Mouse (Mus musculus) midbrain, embryonic 13.5 days (tissue): ENCODE measurements around the gene Cwc22. TPM values are rescaled to one million over a fixed set of nuclear protein-coding genes. Genes with fewer than 3 reads are reported as not detected.

Source experiments
- ATAC-seq: fragments of 200-750 bp; cut with Nextera tagmentation; 2 replicates; pipeline ENCODE4 v1.8.0; 2017; ENCODE audit warnings: mild to moderate bottlenecking, moderate TSS enrichment, moderate library complexity
- H3K27ac ChIP-seq: fragments of 300-500 bp; sonication (generic); 2 replicates; pipeline ENCODE4 v1.5.1; 2015; ENCODE audit warnings: inconsistent platforms, mild to moderate bottlenecking, moderate library complexity
- H3K27me3 ChIP-seq: fragments of 300-500 bp; sonication (generic); 2 replicates; pipeline ENCODE4 v1.6.1; 2015; ENCODE audit warnings: mild to moderate bottlenecking, inconsistent platforms
- H3K36me3 ChIP-seq: fragments of 300-500 bp; sonication (generic); 2 replicates; pipeline ENCODE4 v1.6.1; 2015; ENCODE audit warnings: mild to moderate bottlenecking, inconsistent platforms
- H3K4me1 ChIP-seq: fragments of 300-500 bp; sonication (generic); replicated peaks from 2 replicates; pipeline ENCODE4 v1.6.1; 2015; ENCODE audit warnings: inconsistent platforms
- H3K4me2 ChIP-seq: fragments of 300-500 bp; sonication (generic); replicated peaks from 2 replicates; pipeline ENCODE4 v1.6.1; 2015; ENCODE audit warnings: moderate library complexity, mild to moderate bottlenecking, inconsistent platforms
- H3K4me3 ChIP-seq: fragments of 300-500 bp; sonication (generic); replicated peaks from 2 replicates; pipeline ENCODE4 v1.5.1; 2015; ENCODE audit warnings: mild to moderate bottlenecking, inconsistent platforms
- H3K9ac ChIP-seq: fragments of 300-500 bp; sonication (generic); replicated peaks from 2 replicates; pipeline ENCODE4 v1.6.1; 2015; ENCODE audit warnings: mild to moderate bottlenecking, inconsistent platforms
- H3K9me3 ChIP-seq: fragments of 300-500 bp; sonication (generic); 2 replicates; pipeline ENCODE4 v1.6.1; 2016; ENCODE audit warnings: mild to moderate bottlenecking, inconsistent platforms
- WGBS: fragments of 180-500 bp; shearing (Covaris S2); methylation state at CpG from one replicate; pipeline ENCODE4 v1.1.7; 2015; 5-methylcytosine and 5-hydroxymethylcytosine counted together
- polyA plus RNA-seq: library from polyadenylated mRNA; unstranded; fragments of >200 nt; fragmentation: Nextera tagmentation; extraction: Ambion mirVana; gene quantifications from 2 replicates; pipeline ENCODE4 v1.2.1, GENCODE M21; 2015

Cwc22 gene
- polyA plus RNA-seq, 1 experiment from 2014 or later = 26.7 TPM

DNA sequence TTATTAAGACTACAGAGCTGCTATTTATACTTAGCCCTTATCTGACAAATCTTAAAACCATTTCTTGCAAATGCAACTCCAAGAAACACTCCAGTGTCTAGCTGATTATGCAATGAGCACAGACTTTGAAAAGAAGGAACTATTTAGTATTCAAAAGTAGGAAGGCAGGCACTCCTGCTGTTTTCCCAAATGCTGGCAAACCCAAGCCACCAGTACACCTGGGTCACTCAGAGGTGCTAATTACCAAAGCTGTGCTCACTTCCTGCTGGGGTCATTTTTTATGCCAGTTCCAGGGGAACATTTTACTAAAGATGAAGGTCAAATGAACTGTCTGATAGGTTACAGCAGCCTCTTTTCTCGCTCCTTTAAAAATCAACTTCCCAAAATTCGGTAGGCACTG, 28.2 kb downstream of the Cwc22 start:
- Histone ChIP-seq H3K4me2 (no peak overlapping the region), H3K4me3 (no peak overlapping the region), H3K9ac (no peak overlapping the region), H3K27ac (no peak overlapping the region), H3K4me1 (no peaks in the 10 kb centered on the region), H3K9me3 (no peaks in the 10 kb centered on the region), H3K36me3 (peaks cover 56% of the 10 kb centered on the region), H3K27me3 (no peaks in the 10 kb centered on the region)
- ATAC-seq = no peak
- 95% methylated on average over 2 of the region's 2 CpGs for WGBS

DNA sequence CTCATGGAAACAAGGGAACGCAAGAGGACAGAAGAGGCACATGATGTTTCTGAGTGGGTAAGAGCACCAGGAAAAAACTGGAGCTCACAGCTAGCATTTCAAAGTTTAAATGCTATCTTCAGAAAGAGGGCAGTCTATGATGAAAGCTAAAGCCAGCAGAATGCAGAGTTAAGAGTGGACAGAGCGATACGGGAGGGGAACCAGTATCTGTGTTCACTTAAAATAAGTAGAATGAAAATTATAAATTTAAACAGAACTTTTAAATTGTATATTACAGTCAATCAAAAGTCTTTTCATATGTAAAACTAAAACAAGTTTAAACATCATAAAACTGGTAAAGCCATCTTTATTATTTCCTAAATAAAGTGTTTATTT, 28.8 kb downstream of the Cwc22 start:
- Histone ChIP-seq H3K4me2 (no peak overlapping the region), H3K9me3 (no peaks in the 10 kb centered on the region), H3K4me3 (no peak overlapping the region), H3K9ac (no peak overlapping the region), H3K36me3 (peaks cover 60% of the 10 kb centered on the region), H3K27ac (no peak overlapping the region), H3K27me3 (no peaks in the 10 kb centered on the region), H3K4me1 (no peaks in the 10 kb centered on the region)
- ATAC-seq = no peak
- WGBS = 95% methylated on average over 3 of the region's 3 CpGs

DNA sequence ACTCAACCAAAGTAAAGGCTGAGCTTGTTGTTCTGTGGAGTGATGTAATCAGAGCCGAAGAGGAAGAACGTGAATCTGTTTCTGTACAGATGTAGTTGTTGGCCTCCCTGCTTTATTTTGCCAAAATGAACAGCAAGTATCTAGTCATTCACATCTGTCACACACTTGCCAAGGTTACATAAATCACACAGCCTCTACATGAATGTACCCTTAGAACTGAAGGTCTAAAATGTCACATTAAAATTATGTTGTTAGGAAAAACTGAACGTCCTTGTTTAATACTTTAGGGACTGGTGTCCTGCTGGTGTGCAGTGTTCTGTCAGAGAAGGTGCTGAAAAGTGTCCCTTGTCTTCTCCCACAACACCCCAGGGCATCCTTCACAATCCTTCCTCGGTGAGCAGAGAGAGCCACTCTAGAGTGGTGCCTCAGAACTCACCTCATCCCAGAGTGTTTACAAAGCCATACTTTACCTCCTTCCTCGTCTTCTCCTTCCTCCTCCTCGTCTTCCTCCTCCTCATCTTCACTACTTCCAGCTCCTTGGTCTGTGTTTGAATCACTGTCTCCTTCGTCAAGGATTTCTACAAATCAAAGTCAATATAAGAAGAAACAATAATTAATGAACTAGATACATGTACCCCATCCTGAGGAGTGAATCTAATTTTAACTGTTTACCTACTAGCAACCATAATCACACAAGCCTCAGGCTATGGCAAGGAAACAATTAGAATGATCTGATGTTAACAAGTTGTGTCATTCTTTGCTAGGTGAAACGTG, 29.4 kb downstream of the Cwc22 start:
- Histone ChIP-seq H3K27me3 (no peaks in the 10 kb centered on the region), H3K27ac (no peak overlapping the region), H3K36me3 (peaks cover 61% of the 10 kb centered on the region), H3K9ac (no peak overlapping the region), H3K4me2 (no peak overlapping the region), H3K4me1 (no peaks in the 10 kb centered on the region), H3K9me3 (no peaks in the 10 kb centered on the region), H3K4me3 (no peak overlapping the region)
- ATAC-seq = no peak
- 89% methylated on average over 8 of the region's 8 CpGs for WGBS

DNA sequence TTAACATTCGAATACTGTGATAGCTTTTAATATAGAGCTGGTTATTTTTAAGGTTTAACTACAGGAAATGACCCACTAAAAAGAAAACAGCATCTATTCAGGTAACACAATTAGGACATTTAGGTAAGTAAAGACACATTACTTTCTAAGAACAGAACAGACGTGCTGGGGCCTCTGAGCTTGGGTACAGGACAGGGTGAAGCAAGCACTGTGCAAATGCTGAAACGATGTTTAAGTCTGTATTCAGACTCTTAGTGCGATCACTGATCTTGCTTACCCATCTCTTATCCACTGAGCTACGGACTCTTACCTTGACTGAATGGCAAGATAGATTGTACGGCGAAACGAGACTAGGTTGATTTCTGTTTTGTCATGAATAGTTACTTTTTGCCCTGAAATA, 31.0 kb downstream of the Cwc22 start:
- Histone ChIP-seq H3K27me3 (no peaks in the 10 kb centered on the region), H3K36me3 (peaks cover 56% of the 10 kb centered on the region), H3K27ac (no peak overlapping the region), H3K9me3 (no peaks in the 10 kb centered on the region), H3K4me3 (no peak overlapping the region), H3K4me2 (no peak overlapping the region), H3K9ac (no peak overlapping the region), H3K4me1 (no peaks in the 10 kb centered on the region)
- 95% methylated on average over 8 of the region's 8 CpGs for WGBS
- ATAC-seq = no peak

DNA sequence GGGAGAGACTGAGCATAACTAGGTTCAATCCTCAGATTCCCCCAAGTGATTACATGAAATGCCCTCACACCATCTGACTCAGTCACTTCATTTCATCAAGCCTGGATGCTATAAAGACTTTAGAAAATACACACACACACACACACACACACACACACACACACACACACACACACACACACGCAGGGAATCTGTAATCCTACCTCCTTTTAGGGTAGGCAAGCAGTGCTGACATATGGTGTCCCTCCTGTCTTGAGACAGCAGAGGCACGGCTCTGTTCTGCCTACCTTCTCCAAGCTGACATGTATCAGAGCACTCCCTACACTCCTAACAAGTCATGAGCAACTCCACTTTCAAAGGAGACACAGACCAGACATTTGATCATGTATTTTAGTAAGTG, 32.5 kb downstream of the Cwc22 start:
- no peak overlapping the region for H3K9ac ChIP-seq
- ATAC-seq = no peak
- WGBS = 93% methylated on average over 2 of the region's 2 CpGs
- H3K4me2 ChIP-seq = no peak overlapping the region
- no peak overlapping the region for H3K27ac ChIP-seq
- peaks cover 50% of the 10 kb centered on the region for H3K36me3 ChIP-seq
- H3K9me3 ChIP-seq = no peaks in the 10 kb centered on the region
- no peak overlapping the region for H3K4me3 ChIP-seq
- H3K4me1 ChIP-seq = no peaks in the 10 kb centered on the region
- no peaks in the 10 kb centered on the region for H3K27me3 ChIP-seq

DNA sequence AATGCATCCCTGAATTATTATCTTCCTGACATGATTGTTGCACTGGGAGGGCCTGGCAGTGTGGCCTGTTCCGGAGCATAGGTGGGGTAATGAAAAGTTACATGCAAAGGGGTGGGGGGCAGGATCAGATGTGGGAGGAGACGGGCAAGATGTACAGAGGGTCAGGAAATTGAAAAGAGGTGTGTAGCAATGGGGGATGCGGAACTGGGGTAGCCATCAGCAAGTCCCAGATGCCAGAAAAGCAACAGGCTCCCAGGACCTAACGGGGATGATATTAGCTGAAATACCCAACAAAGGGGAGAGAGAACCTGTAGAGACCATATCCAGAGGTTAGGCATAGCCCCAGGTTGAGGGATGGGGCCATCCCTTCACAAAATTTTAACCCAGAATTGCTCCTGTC, 34.0 kb downstream of the Cwc22 start:
- 95% methylated on average over 4 of the region's 4 CpGs for WGBS
- peaks cover 46% of the 10 kb centered on the region for H3K36me3 ChIP-seq

DNA sequence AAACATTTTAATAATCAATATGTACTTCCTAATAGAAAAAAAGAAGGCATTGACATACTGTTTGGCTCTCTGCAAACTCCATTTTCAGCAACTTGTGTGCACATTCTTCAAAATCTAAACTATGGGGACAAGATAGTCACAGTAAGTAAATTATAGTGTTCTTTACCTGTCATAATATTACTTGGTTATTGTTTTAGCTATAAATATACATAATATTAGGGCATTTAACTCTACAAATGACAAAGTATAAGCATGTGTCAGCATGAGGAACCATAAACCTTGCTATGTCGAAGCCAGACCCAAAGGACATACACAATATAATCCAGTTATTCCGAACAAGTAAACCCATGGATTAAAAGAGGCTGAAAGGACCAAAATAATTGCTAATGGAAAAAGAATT, 34.7 kb downstream of the Cwc22 start:
- Histone ChIP-seq H3K4me3 (no peak overlapping the region), H3K27ac (no peak overlapping the region), H3K9ac (no peak overlapping the region), H3K27me3 (no peaks in the 10 kb centered on the region), H3K9me3 (no peaks in the 10 kb centered on the region), H3K36me3 (peaks cover 44% of the 10 kb centered on the region), H3K4me1 (no peaks in the 10 kb centered on the region), H3K4me2 (no peak overlapping the region)
- no peak for ATAC-seq
- WGBS = 86% methylated on average over 2 of the region's 2 CpGs

More for the DNA sequence above, 34.0 kb downstream of the Cwc22 start:
- H3K4me3 ChIP-seq = no peak overlapping the region
- H3K27ac ChIP-seq = no peak overlapping the region
- no peaks in the 10 kb centered on the region for H3K9me3 ChIP-seq
- no peak for ATAC-seq
- H3K4me1 ChIP-seq = no peaks in the 10 kb centered on the region
- H3K9ac ChIP-seq = no peak overlapping the region
- no peak overlapping the region for H3K4me2 ChIP-seq
- H3K27me3 ChIP-seq = no peaks in the 10 kb centered on the region

DNA sequence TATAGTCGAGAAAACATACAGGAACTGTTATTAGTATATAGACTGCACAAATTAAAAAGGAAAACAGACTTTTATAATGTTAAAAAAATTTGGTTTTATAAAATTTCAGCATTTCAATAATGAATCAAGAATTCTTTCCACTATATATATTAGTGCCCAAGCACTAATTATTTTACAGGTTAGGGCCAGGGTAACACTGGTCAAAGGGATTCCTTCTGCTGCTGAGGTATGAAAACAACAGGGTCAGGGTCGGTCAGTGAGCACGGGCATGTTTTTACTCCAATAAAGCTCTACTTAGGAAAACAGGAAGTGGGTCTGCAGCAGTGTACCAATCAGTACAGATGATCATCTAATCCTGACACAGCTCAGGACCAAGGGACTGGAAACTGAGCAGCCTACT, 36.0 kb downstream of the Cwc22 start:
- Histone ChIP-seq H3K4me3 (no peak overlapping the region), H3K9me3 (no peaks in the 10 kb centered on the region), H3K27me3 (no peaks in the 10 kb centered on the region), H3K9ac (no peak overlapping the region), H3K4me2 (no peak overlapping the region), H3K36me3 (peaks cover 47% of the 10 kb centered on the region), H3K27ac (no peak overlapping the region), H3K4me1 (no peaks in the 10 kb centered on the region)
- no peak for ATAC-seq
- 86% methylated on average over 3 of the region's 3 CpGs for WGBS

DNA sequence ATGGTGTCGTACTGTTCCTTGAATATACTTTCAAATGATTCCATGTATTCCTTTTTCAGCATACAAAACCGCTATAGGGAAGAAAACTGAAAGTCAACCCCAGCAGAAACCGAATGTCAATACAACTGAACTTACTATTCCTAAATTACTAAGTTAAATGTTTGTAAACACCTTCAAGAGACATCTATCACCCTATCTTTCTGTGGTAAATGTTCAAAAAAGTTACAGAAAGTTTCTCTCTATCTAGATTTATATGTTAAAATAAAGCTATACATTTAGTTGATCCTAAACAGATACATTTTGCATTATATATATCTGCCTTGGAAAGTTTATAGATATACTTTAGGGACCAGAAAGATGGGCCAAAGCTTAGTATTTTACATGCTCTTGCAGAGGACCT, 39.0 kb downstream of the Cwc22 start:
- H3K4me3 ChIP-seq = no peak overlapping the region
- no peak overlapping the region for H3K4me2 ChIP-seq
- no peaks in the 10 kb centered on the region for H3K9me3 ChIP-seq
- 95% methylated on average over 3 of the region's 3 CpGs for WGBS
- H3K27ac ChIP-seq = no peak overlapping the region
- ATAC-seq = no peak
- no peaks in the 10 kb centered on the region for H3K4me1 ChIP-seq
- peaks cover 49% of the 10 kb centered on the region for H3K36me3 ChIP-seq
- H3K9ac ChIP-seq = no peak overlapping the region
- H3K27me3 ChIP-seq = no peaks in the 10 kb centered on the region

DNA sequence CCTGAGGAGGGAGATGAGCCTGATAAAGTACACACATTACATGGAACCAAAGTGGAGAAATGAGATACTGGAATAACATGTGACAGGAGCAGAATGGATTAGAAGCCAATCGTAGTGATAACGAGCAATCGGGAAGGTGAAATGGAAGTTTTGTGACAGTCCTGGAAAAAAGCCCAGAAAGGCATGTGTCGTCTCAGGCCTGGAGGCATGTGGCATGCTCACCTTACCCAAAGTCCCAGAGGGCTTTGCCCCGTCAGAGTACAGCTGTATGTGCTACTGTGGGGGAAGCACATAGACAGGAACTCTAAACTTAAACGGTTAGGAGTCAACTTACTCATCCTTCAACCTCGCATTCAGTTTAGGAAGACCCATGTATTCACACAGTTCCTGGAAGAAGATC, 41.2 kb downstream of the Cwc22 start:
- no peak for ATAC-seq
- peaks cover 54% of the 10 kb centered on the region for H3K36me3 ChIP-seq
- 91% methylated on average over 7 of the region's 7 CpGs for WGBS

DNA sequence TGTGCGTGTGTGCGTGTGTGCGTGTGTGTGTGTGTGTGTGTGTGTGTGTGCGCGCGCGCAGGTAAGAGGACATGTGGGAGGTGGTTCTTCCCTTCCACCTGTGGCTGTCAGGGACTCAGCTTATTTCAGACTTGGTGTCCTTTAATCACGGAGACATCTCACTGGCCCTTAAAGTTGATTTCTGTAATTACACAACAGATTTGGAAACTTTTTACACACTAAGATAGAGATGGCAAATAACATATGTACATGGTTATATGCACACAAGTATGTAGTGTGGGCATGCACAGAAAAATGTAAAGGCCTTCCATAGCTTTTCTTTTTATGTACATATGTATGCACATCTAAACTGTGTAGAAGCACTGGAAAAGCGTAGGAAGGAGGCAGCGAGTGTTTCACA, 41.7 kb downstream of the Cwc22 start:
- ATAC-seq = no peak
- 92% methylated on average over 10 of the region's 10 CpGs for WGBS
- H3K36me3 ChIP-seq = peaks cover 60% of the 10 kb centered on the region
- no peaks in the 10 kb centered on the region for H3K4me1 ChIP-seq
- H3K4me2 ChIP-seq = no peak overlapping the region
- no peak overlapping the region for H3K9ac ChIP-seq
- H3K27ac ChIP-seq = no peak overlapping the region
- H3K27me3 ChIP-seq = no peaks in the 10 kb centered on the region
- H3K9me3 ChIP-seq = no peaks in the 10 kb centered on the region
- H3K4me3 ChIP-seq = no peak overlapping the region

More for the DNA sequence above, 41.2 kb downstream of the Cwc22 start:
- Histone ChIP-seq H3K9ac (no peak overlapping the region), H3K9me3 (no peaks in the 10 kb centered on the region), H3K4me2 (no peak overlapping the region), H3K27me3 (no peaks in the 10 kb centered on the region), H3K4me1 (no peaks in the 10 kb centered on the region), H3K27ac (no peak overlapping the region), H3K4me3 (no peak overlapping the region)

DNA sequence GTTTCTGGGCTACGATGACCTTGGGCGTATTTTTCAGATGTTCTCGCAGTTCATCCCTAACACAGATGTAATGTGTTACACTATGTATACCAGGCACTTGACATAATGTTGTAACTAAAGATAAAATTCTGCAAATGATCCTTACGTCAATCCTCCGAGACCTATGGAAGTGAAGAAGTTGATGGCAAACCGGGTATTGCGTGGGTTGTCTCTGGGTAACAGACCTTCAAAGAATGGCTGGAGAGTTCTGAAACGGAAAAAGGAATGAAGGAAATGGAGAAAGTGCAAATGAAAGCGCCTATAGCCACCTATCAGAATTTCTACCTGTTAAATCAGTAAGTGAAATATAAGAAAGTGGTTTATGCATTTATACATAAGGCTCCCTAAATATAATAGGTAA, 42.2 kb downstream of the Cwc22 start:
- no peak overlapping the region for H3K9ac ChIP-seq
- H3K27ac ChIP-seq = no peak overlapping the region
- no peak overlapping the region for H3K4me2 ChIP-seq
- H3K36me3 ChIP-seq = peaks cover 64% of the 10 kb centered on the region
- H3K4me3 ChIP-seq = no peak overlapping the region
- no peak for ATAC-seq
- no peaks in the 10 kb centered on the region for H3K4me1 ChIP-seq
- no peaks in the 10 kb centered on the region for H3K9me3 ChIP-seq
- H3K27me3 ChIP-seq = no peaks in the 10 kb centered on the region
- 96% methylated on average over 9 of the region's 9 CpGs for WGBS

DNA sequence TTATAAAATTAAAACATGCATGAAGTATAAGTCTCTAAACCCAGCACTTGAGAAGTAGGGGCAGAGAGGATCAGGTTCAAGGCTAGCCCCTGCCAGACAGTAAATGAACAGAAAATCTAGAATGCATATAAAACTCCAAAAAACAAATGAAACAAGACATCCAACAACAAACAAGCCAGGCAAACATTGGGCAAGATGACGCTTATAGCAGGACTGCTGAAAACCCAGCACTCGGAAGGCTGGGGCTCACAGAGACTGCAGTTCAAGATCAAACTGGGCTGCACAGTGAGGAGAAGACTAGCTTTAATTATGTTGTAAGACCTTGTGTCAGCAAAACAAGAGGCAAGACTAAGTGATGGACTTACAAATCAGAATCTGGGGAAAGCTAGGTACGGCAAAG, 43.1 kb downstream of the Cwc22 start:
- no peak overlapping the region for H3K9ac ChIP-seq
- no peak overlapping the region for H3K27ac ChIP-seq
- no peaks in the 10 kb centered on the region for H3K9me3 ChIP-seq
- peaks cover 72% of the 10 kb centered on the region for H3K36me3 ChIP-seq
- no peaks in the 10 kb centered on the region for H3K27me3 ChIP-seq
- no peaks in the 10 kb centered on the region for H3K4me1 ChIP-seq
- 91% methylated on average over 3 of the region's 3 CpGs for WGBS
- H3K4me2 ChIP-seq = no peak overlapping the region
- no peak overlapping the region for H3K4me3 ChIP-seq
- no peak for ATAC-seq
